Mouse (Mus musculus) cortical plate, adult 2 months (tissue): Measurements from ENCODE around the gene G6pc.

ENCODE experiments used
- CTCF ChIP-seq: fragments of 200-500 bp; IDR thresholded peaks from 2 replicates; pipeline ENCODE4 v1.5.1; 2011; ENCODE audit warnings: mild to moderate bottlenecking, control low read depth, low read length; ENCODE audit not compliant: insufficient read depth; ENCODE audit errors: extremely low read depth
- POLR2A ChIP-seq: fragments of 200-500 bp; IDR thresholded peaks from 2 replicates; pipeline ENCODE4 v1.6.1; 2011; ENCODE audit warnings: mild to moderate bottlenecking, low read length, control low read depth; ENCODE audit not compliant: insufficient read depth; ENCODE audit errors: extremely low read depth

DNA sequence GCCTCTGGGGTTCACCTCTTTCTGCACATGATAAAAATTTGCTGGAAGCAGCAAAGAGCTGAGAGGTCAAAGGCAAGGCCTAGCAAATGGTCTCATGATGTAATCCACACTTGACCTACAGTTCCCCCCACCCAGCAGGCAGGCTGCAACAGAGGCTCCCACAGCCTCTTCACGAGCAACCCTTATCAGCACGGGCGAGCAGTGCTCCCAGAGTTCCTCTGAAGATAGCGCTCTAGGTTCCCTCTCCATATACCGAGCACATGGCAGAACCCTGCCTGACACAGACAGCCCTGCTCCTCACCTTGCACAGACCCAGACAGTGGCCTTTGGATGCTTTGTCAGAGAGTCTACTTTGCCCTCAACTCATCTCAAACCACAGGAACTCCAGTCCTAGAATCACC lies 2.8 kb upstream of the G6pc start:
- TF ChIP-seq CTCF, result no peak
- no peak for TF ChIP-seq POLR2A
